Mouse (Mus musculus) kidney, postnatal 25 days (tissue): ENCODE data around the gene Cwc25.

ENCODE experiments used
- DNase-seq, 2 experiments: peaks; one replicate each; pipeline ENCODE4 v3.0.0; 2021; ENCODE audit warnings: mixed read lengths in 2 of 2

Gene Cwc25

DNA sequence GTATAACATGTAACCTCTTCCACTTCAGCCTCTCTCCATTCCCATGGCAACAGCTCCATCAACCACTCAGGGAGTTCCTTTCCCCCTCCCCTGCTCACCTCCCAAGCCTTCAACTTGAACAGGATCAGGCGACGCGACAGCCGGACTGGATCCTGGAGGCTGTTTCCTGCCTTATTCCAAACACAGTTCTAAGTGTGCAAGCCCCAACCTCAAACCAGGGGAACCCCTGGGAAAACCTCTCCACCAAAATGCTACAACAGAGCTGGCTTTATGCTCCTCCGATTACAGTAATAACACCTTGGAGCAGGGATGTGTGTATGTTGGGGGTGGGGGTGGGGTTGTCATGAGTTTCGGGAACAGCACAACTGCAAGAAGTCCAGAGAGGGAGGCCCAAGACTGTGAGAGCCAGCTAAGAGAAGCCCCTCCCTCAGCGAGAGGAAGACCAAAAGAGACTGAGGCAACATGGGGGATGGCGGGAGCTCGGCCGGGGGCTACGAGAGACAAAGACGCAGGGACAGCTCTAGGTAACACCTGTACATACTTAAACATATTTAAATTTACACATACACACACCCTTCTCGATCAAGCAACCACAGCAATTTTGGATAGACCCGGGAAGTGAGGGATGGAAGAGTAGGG is 68.3 kb downstream of the Cwc25 start:
- no peak for DNase-seq

- DNase-seq, result no peak
Measured at GRCm38 (mm10) chr11:97697199-97697890, 69.0 kb downstream of the Cwc25 start.

- DNase-seq, result no peak
Measured at GRCm38 (mm10) chr11:97696669-97697068, 69.7 kb downstream of the Cwc25 start.

GRCm38 (mm10) chr11:97695712-97696401 is 70.5 kb downstream of the Cwc25 start:
- DNase-seq, result no peak
